Mouse (Mus musculus) MEL (cell line): ENCODE data around the gene Pias3. TPM values are rescaled to one million over a fixed set of nuclear protein-coding genes. Genes with fewer than 3 reads are reported as not detected.

Experiments
- DNase-seq: peaks from one replicate; pipeline ENCODE4 v3.0.0; 2011; ENCODE audit warnings: low read depth, low spot score
- H3K27ac ChIP-seq: 2 replicates; pipeline ENCODE4 v1.5.1; 2012; ENCODE audit warnings: low read depth, mild to moderate bottlenecking, control low read depth, low read length, moderate library complexity; ENCODE audit not compliant: control insufficient read depth
- H3K27me3 ChIP-seq, 2 experiments: fragments of 150-350 bp in 1 of 2; sonication (generic) in 1 of 2; 2 replicates each; pipeline ENCODE4 v1.6.1; 2012; ENCODE audit warnings: low read length in 2 of 2, mild to moderate bottlenecking in 2 of 2, improper control_type of control experiment in 1 of 2, moderate library complexity in 1 of 2; ENCODE audit not compliant: insufficient read depth in 2 of 2, control insufficient read depth in 1 of 2
- H3K36me3 ChIP-seq, 2 experiments: 2 replicates each; pipeline ENCODE4 v1.6.1; 2012 to 2014; ENCODE audit warnings: low read length in 2 of 2, improper control_type of control experiment in 1 of 2, inconsistent platforms in 1 of 2, mild to moderate bottlenecking in 1 of 2; ENCODE audit not compliant: insufficient read depth in 2 of 2, control insufficient read depth in 1 of 2
- H3K4me1 ChIP-seq, 2 experiments: fragments of 150-350 bp in 1 of 2; sonication (generic) in 1 of 2; 2 replicates each; pipeline ENCODE4 v1.6.1; 2012; ENCODE audit warnings: low read length in 2 of 2, improper control_type of control experiment in 1 of 2, mild to moderate bottlenecking in 1 of 2; ENCODE audit not compliant: insufficient read depth in 2 of 2, control insufficient read depth in 1 of 2
- H3K4me3 ChIP-seq, 2 experiments: fragments of 150-350 bp in 1 of 2; sonication (generic) in 1 of 2; 2 replicates each; pipeline ENCODE4 v1.5.1; 2012; ENCODE audit warnings: low read depth in 2 of 2, low read length in 2 of 2, mild to moderate bottlenecking in 2 of 2, moderate library complexity in 2 of 2, control low read depth in 1 of 2, improper control_type of control experiment in 1 of 2; ENCODE audit not compliant: control insufficient read depth in 1 of 2, insufficient read depth in 1 of 2
- H3K79me2 ChIP-seq: 2 replicates; pipeline ENCODE4 v1.6.1; 2012; ENCODE audit warnings: mild to moderate bottlenecking, low read length, moderate library complexity; ENCODE audit not compliant: control insufficient read depth, poor library complexity, insufficient read depth
- H3K9ac ChIP-seq: 2 replicates; pipeline ENCODE4 v1.6.1; 2012; ENCODE audit warnings: low read depth, mild to moderate bottlenecking, control low read depth, low read length, moderate library complexity; ENCODE audit not compliant: control insufficient read depth, poor library complexity, severe bottlenecking
- H3K9me3 ChIP-seq: fragments of 150-350 bp; sonication (generic); replicated peaks from 2 replicates; pipeline ENCODE4 v1.6.1; 2012; ENCODE audit warnings: mild to moderate bottlenecking, low read length, improper control_type of control experiment, moderate library complexity; ENCODE audit not compliant: insufficient read depth
- CHD2 ChIP-seq: IDR thresholded peaks from 2 replicates; pipeline ENCODE4 v1.6.1; 2011; ENCODE audit warnings: low read length, improper control_type of control experiment
- CTCF ChIP-seq, 3 experiments: IDR thresholded peaks in 2 of 3; conservative IDR thresholded peaks in 1 of 3; 2 replicates each; pipeline ENCODE4 v1.5.1; 2011 to 2012; ENCODE audit warnings: low read length in 3 of 3, low read depth in 2 of 3, mild to moderate bottlenecking in 2 of 3, improper control_type of control experiment in 1 of 3, inconsistent platforms in 1 of 3, mixed read lengths in 1 of 3, moderate library complexity in 1 of 3; ENCODE audit not compliant: control insufficient read depth in 1 of 3, insufficient read depth in 1 of 3, poor library complexity in 1 of 3, severe bottlenecking in 1 of 3
- E2F4 ChIP-seq: IDR thresholded peaks from 2 replicates; pipeline ENCODE4 v1.6.1; 2011; ENCODE audit warnings: low read depth, low read length, improper control_type of control experiment, borderline replicate concordance
- EP300 ChIP-seq, 2 experiments: IDR thresholded peaks; 2 replicates each; pipeline ENCODE4 v1.6.1; 2011; ENCODE audit warnings: improper control_type of control experiment in 2 of 2, low read length in 2 of 2, low read depth in 1 of 2, mild to moderate bottlenecking in 1 of 2
- ETS1 ChIP-seq: IDR thresholded peaks from 2 replicates; pipeline ENCODE4 v1.6.1; 2012; ENCODE audit warnings: low read depth, mild to moderate bottlenecking, inconsistent platforms, low read length, improper control_type of control experiment, moderate library complexity
- HCFC1 ChIP-seq: IDR thresholded peaks from 2 replicates; pipeline ENCODE4 v1.6.1; 2012; ENCODE audit warnings: low read depth, mild to moderate bottlenecking, inconsistent platforms, low read length, improper control_type of control experiment, moderate library complexity
- JUND ChIP-seq: IDR thresholded peaks from 2 replicates; pipeline ENCODE4 v1.6.1; 2011; ENCODE audit warnings: low read depth, mild to moderate bottlenecking, improper control_type of control experiment, low read length
- MEF2A ChIP-seq: IDR thresholded peaks from 2 replicates; pipeline ENCODE4 v1.6.1; 2014; ENCODE audit warnings: low read depth, mild to moderate bottlenecking, inconsistent platforms, low read length, improper control_type of control experiment; ENCODE audit not compliant: poor library complexity, insufficient replicate concordance, severe bottlenecking; ENCODE audit errors: extremely low read depth
- MXI1 ChIP-seq: IDR thresholded peaks from 2 replicates; pipeline ENCODE4 v1.6.1; 2011; ENCODE audit warnings: mild to moderate bottlenecking, low read depth, low read length, improper control_type of control experiment
- MYB ChIP-seq: IDR thresholded peaks from 2 replicates; pipeline ENCODE4 v1.6.1; 2011; ENCODE audit warnings: mild to moderate bottlenecking, low read depth, low read length, improper control_type of control experiment
- MYC ChIP-seq: IDR thresholded peaks from 2 replicates; pipeline ENCODE4 v1.6.1; 2011; ENCODE audit warnings: low read depth, mild to moderate bottlenecking, low read length, improper control_type of control experiment, moderate library complexity
- NRF1 ChIP-seq: IDR thresholded peaks from 2 replicates; pipeline ENCODE4 v1.6.1; 2014; ENCODE audit warnings: low read depth, mild to moderate bottlenecking, inconsistent platforms, low read length, improper control_type of control experiment, moderate library complexity; ENCODE audit not compliant: poor library complexity, insufficient read depth, severe bottlenecking
- POLR2A ChIP-seq, 2 experiments: IDR thresholded peaks; 2 replicates each; pipeline ENCODE4 v1.6.1; 2011 to 2012; ENCODE audit warnings: low read length in 2 of 2, mild to moderate bottlenecking in 2 of 2, control low read depth in 1 of 2, improper control_type of control experiment in 1 of 2, low read depth in 1 of 2, moderate library complexity in 1 of 2; ENCODE audit not compliant: control insufficient read depth in 1 of 2, insufficient read depth in 1 of 2, poor library complexity in 1 of 2
- POLR2AphosphoS2 ChIP-seq: IDR thresholded peaks from 2 replicates; pipeline ENCODE4 v1.6.1; 2011; ENCODE audit warnings: low read length, improper control_type of control experiment
- POLR2AphosphoS5 ChIP-seq: IDR thresholded peaks from 2 replicates; pipeline ENCODE4 v1.6.1; 2012; ENCODE audit warnings: low read depth, borderline replicate concordance, mild to moderate bottlenecking, inconsistent platforms, low read length, moderate library complexity, mixed read lengths
- SIN3A ChIP-seq: IDR thresholded peaks from 2 replicates; pipeline ENCODE4 v1.6.1; 2012; ENCODE audit warnings: low read length, improper control_type of control experiment, inconsistent platforms
- SMC3 ChIP-seq: IDR thresholded peaks from 2 replicates; pipeline ENCODE4 v1.6.1; 2011; ENCODE audit warnings: low read depth, low read length, improper control_type of control experiment
- TAL1 ChIP-seq: IDR thresholded peaks from 2 replicates; pipeline ENCODE4 v1.6.1; 2012; ENCODE audit warnings: mild to moderate bottlenecking, inconsistent platforms, low read length, moderate library complexity, mixed read lengths
- UBTF ChIP-seq: IDR thresholded peaks from 2 replicates; pipeline ENCODE4 v1.6.1; 2012; ENCODE audit warnings: low read depth, mild to moderate bottlenecking, inconsistent platforms, low read length, improper control_type of control experiment, moderate library complexity, borderline replicate concordance; ENCODE audit not compliant: insufficient read depth
- USF1 ChIP-seq: IDR thresholded peaks from 2 replicates; pipeline ENCODE4 v1.6.1; 2014; ENCODE audit warnings: low read depth, mild to moderate bottlenecking, inconsistent platforms, low read length, improper control_type of control experiment, moderate library complexity
- ZKSCAN1 ChIP-seq: IDR thresholded peaks from 2 replicates; pipeline ENCODE4 v1.6.1; 2012; ENCODE audit warnings: low read depth, mild to moderate bottlenecking, inconsistent platforms, low read length, improper control_type of control experiment, moderate library complexity
- ZNF384 ChIP-seq: IDR thresholded peaks from 2 replicates; pipeline ENCODE4 v1.6.1; 2012; ENCODE audit warnings: low read depth, mild to moderate bottlenecking, inconsistent platforms, low read length, improper control_type of control experiment
- polyA plus RNA-seq, 2 experiments: library from polyadenylated mRNA; stranded (reverse) in 1 of 2; unstranded in 1 of 2; fragments of >175 nt in 1 of 2; fragments of >200 nt in 1 of 2; gene quantifications; 2 replicates each; pipeline versions ENCODE4 v1.2.1 to v1.2.4; 2012; ENCODE audit warnings: low replicate concordance in 2 of 2, low read depth in 1 of 2; ENCODE audit not compliant: insufficient read length in 2 of 2, insufficient read depth in 1 of 2, missing spikeins in 1 of 2
- total RNA-seq: library from RNA; depleted of rRNA; stranded (reverse); fragments of 300-350 nt; gene quantifications from 2 replicates; pipeline ENCODE4 v1.2.3, GENCODE M21; 2012

The Pias3 gene
- total and polyA plus RNA-seq, 3 experiments, result 5.9 to 26.8 TPM; not detected in 1

DNA sequence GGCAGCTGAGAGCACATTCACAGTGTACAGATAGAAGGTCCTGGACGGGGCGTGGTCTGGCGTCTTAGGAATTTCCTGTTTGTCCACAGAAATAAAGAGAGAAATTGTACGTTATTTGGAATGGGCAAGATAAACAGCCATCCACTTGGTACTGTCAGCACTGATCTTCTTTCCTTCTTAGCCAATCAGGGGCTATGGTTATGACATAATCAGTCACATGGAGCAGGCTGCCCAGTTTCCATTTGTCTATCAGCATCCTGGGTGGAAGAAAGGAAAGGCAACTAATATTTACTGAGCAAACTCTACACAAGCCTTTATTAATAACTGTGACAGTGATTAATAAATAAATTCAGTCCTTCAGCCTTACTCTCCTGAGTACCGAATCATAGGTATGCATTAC is 18.1 kb downstream of the Pias3 start:
- H3K4me1 ChIP-seq, result peaks cover 4 to 6% of the 10 kb centered on the region in 2 experiments
- H3K9me3 ChIP-seq, result no peaks in the 10 kb centered on the region
- no peak overlapping the region for H3K27ac ChIP-seq
- no peak for DNase-seq
- no peaks in the 10 kb centered on the region for H3K27me3 ChIP-seq
- H3K9ac ChIP-seq, result no peak overlapping the region
- H3K79me2 ChIP-seq, result no peaks in the 10 kb centered on the region
- TF ChIP-seq USF1 (peak; percentile 51; the same call in 1 of the 2 replicates), ZKSCAN1 (no peak)
- peaks cover 12 to 27% of the 10 kb centered on the region in 2 experiments for H3K36me3 ChIP-seq
- H3K4me3 ChIP-seq, result no peak overlapping the region

DNA sequence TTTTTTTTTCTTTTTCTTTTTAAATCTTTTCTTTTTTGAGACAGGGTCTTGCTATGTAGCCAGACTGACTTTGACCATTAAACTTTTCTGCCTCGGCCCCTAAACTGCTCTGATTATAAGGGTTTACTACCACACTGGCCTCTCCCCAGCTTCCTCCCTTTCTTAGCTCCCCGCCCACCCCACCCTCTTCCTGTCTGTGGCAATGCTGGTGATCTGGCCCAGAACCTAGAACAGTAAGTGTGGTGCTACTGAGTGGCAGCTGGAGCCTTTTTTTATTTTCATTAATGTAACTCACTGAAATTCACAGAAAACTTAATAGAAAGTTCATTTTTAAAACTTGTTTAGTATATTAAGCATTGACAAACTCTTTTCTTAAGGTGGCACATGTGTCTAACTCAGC is 19.7 kb downstream of the Pias3 start:
- no peak for TF ChIP-seq SIN3A
- no peak for TF ChIP-seq ETS1
- no peak for TF ChIP-seq POLR2A (IDR thresholded peaks at IDR 0.05; ENCODE audit: control insufficient read depth in 1 of 2, insufficient read depth in 1 of 2, low read depth in 1 of 2, low read length in 2 of 2, poor library complexity in 1 of 2)
- no peak for TF ChIP-seq HCFC1
- TF ChIP-seq ZKSCAN1, result no peak
- no peak for TF ChIP-seq MXI1
- TF ChIP-seq MEF2A, result no peak
- no peak for TF ChIP-seq CTCF (IDR thresholded peaks at IDR 0.05 in 2 of 3, conservative IDR thresholded peaks at IDR 0.05 in 1 of 3; ENCODE audit: control insufficient read depth in 1 of 3, insufficient read depth in 1 of 3, low read depth in 2 of 3, low read length in 3 of 3, poor library complexity in 1 of 3, severe bottlenecking in 1 of 3)
- TF ChIP-seq ZNF384, result no peak
- no peak for TF ChIP-seq CHD2
- no peak for TF ChIP-seq POLR2AphosphoS2
- peaks cover 12 to 25% of the 10 kb centered on the region in 2 experiments for H3K36me3 ChIP-seq
- no peak overlapping the region for H3K4me3 ChIP-seq
- H3K27ac ChIP-seq, result peak overlapping the region; percentile 49
- peak overlapping the region; percentile 16 for H3K9ac ChIP-seq
- H3K79me2 ChIP-seq, result no peaks in the 10 kb centered on the region
- H3K9me3 ChIP-seq, result no peaks in the 10 kb centered on the region
- peaks cover 4 to 6% of the 10 kb centered on the region in 2 experiments for H3K4me1 ChIP-seq
- no peaks in the 10 kb centered on the region for H3K27me3 ChIP-seq
- DNase-seq, result peak; percentile 66

DNA sequence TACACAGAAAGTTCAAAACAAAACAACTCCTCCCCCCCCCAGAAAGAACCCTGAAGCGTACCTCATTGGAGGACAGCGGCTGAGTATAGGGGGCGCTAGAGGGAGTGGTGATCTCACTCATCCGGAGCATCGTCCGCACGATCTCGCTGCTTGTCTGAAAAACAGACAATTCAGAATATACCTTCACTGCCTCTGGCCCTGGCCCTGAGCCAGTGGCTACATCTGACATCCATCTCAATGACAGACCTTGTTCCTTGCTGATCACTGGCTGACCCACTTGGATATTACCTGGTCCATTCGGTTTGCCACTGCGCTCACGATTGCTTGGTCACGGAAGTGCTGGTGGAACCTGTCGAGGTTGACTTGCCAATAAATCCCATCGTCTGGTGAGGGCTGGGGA is 23.0 kb downstream of the Pias3 start:
- TF ChIP-seq SIN3A (0 out of 2 replicates have a peak, but pooled peaks have one; percentile 19), SMC3 (peak; percentile 10; the same call in 1 of the 2 replicates), UBTF (no peak), E2F4 (no peak), NRF1 (no peak), JUND (no peak), EP300 (IDR thresholded peaks at IDR 0.05; ENCODE audit: low read depth in 1 of 2, low read length in 2 of 2) (no peak), MYB (no peak), POLR2AphosphoS5 (no peak; the same call in 1 of the 2 replicates), TAL1 (no peak), ZKSCAN1 (no peak), MEF2A (no peak), CTCF (IDR thresholded peaks at IDR 0.05 in 2 of 3, conservative IDR thresholded peaks at IDR 0.05 in 1 of 3; ENCODE audit: control insufficient read depth in 1 of 3, insufficient read depth in 1 of 3, low read depth in 2 of 3, low read length in 3 of 3, poor library complexity in 1 of 3, severe bottlenecking in 1 of 3) (peak; percentile 65 to 82 (median 72)), MYC (no peak)
- no peaks in the 10 kb centered on the region for H3K79me2 ChIP-seq

More for the DNA sequence above, 23.0 kb downstream of the Pias3 start:
- no peak overlapping the region for H3K4me3 ChIP-seq
- H3K9me3 ChIP-seq, result no peaks in the 10 kb centered on the region
- no peak overlapping the region for H3K27ac ChIP-seq
- peak; percentile 76 for DNase-seq
- no peaks in the 10 kb centered on the region for H3K27me3 ChIP-seq
- H3K36me3 ChIP-seq, result peaks cover 18 to 20% of the 10 kb centered on the region in 2 experiments
- no peak overlapping the region for H3K9ac ChIP-seq
- H3K4me1 ChIP-seq, result peaks cover 5 to 11% of the 10 kb centered on the region in 2 experiments
